Mouse (Mus musculus) neutrophil, adult 83 days (primary cell): ENCODE data around the gene Mettl15. TPM values are rescaled to one million over a fixed set of nuclear protein-coding genes. Genes with fewer than 3 reads are reported as not detected.

ENCODE experiments used
- total RNA-seq, 2 experiments: library from RNA; stranded (reverse); gene quantifications; one replicate each; pipeline ENCODE4 v1.2.4; 2023

Mettl15 gene
- total RNA-seq = 1 to 10 TPM; 3.6 to 4.6 TPM

GRCm38 (mm10) chr2:109280600-109281340, at the start of gene Mettl15, which contains the start of gene Kif18a:
Gene Mettl15, minus strand, starts transcription at chr2:109280748.
Gene Kif18a, plus strand, starts transcription at chr2:109280738.

Other genes starting within 250 kb of the Mettl15 start
- 10 to 100 TPM; 14.2 to 15.6 TPM for gene Kif18a, start within 50 bp of the Mettl15 start, total RNA-seq